Mouse (Mus musculus) left cerebral cortex, adult 2 months (tissue): ENCODE data around the gene Rnf130. TPM values are rescaled to one million over a fixed set of nuclear protein-coding genes. Genes with fewer than 3 reads are reported as not detected.
"Not testable (repeated sequence)": the region's sequence is repeated elsewhere in the genome, so short reads cannot be mapped to it uniquely, and the experiment has no call there.

Experiments
- DNase-seq, 2 experiments: peaks; one replicate each; pipeline ENCODE4 v3.0.0; 2021 to 2022; ENCODE audit warnings: low spot score in 2 of 2, mixed read lengths in 1 of 2; ENCODE audit errors: extremely low spot score in 1 of 2
- H3K27ac ChIP-seq: fragments of 200-600 bp; 2 replicates; pipeline ENCODE4 v1.8.1; 2022
- H3K4me3 ChIP-seq: fragments of 200-600 bp; 2 replicates; pipeline ENCODE4 v1.8.1; 2022
- CTCF ChIP-seq: fragments of 200-600 bp; IDR thresholded peaks from 2 replicates; pipeline ENCODE4 v1.8.1; 2022; ENCODE audit warnings: antibody characterized with exemption, mild to moderate bottlenecking, moderate library complexity
- intact Hi-C: fragments of 180-260 bp; cut with DNase I; formaldehyde crosslinking; loops from one replicate; pipeline ENCODE4 v1.15.1; 2025
- total RNA-seq, 2 experiments: library from RNA; stranded (reverse); gene quantifications; 2 replicates each; pipeline ENCODE4 v1.2.3; 2021

The Rnf130 gene
- total RNA-seq, 2 experiments from 2014 or later: 91.9 to 95.4 TPM

DNA sequence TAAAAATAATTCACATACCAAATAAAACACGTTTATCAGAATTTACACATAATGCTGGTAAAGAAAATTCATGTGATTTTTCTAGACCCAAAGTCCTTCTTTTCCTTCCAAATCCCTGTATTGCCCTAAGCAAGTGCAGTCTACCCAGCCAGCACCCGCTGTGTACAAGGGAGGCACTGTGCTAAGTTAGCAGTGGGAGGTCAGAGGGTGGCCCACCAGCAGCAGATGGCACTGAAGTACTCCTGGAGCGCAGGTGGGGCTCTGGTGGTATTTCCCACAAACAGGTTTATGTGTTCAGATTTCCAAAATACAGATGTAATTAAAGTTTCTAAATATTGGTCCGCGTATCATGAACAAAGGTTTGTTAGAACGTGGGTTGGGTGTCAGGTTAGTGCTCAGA is 71.9 kb downstream of the Rnf130 start:
- no peak overlapping the region for H3K4me3 ChIP-seq
- H3K27ac ChIP-seq: no peak overlapping the region
- no peak for DNase-seq
- intact Hi-C loops: no loop called here
- no peak for TF ChIP-seq CTCF

DNA sequence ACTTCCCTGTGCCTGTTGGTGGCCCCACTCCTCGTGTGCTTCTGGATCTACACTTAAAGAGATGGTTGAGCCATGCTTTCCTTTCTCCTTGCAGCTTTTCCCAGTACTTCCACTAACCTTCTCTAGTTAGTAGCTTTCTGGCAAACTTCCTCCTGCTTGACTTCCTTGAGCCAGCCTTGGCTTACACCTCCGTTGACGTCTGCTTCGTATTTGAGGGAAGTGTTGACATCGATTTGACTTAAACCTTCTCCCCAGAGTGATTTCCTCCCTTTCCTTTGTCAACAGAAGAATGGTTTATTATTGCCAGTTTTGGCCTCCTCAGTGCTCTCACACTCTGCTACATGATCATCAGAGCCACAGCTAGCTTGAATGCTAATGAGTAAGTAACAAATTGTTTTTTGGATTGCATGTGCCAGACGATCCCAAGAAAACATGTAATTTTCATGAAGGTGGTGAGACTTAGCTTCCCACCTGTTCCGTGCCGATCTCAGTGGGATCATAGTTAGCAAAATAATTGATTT is 73.9 kb downstream of the Rnf130 start:
- DNase-seq: no peak
- intact Hi-C loops: no loop called here
- H3K27ac ChIP-seq: no peak overlapping the region

DNA sequence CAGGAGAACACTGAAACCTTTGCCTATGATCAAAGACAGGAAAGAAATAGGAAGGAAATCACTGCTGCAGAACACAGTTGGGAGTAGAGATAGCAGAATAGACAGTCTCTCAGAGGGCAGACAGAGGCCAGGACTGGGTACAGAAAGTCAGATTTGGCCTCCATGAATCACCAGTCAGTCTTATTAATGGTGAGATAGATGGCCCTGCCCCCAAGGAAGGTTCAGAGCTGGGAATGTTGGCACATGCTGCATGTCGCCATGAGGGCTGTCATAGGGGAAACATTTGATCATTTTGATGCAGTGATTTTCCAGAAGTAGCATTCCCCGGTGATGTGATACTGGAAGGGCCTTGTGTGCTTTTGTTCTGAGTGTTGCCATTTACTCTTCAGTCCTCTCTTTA is 74.5 kb downstream of the Rnf130 start:
- DNase-seq: no peak
- no peak overlapping the region for H3K4me3 ChIP-seq
- intact Hi-C loops: loop anchor here (10.0 kb wide), 1 partner anchor 205 kb away; no protein-coding TSS in a partner anchor
- no peak overlapping the region for H3K27ac ChIP-seq
- TF ChIP-seq CTCF: no peak

More for the DNA sequence above, 73.9 kb downstream of the Rnf130 start:
- no peak overlapping the region for H3K4me3 ChIP-seq
- no peak for TF ChIP-seq CTCF

DNA sequence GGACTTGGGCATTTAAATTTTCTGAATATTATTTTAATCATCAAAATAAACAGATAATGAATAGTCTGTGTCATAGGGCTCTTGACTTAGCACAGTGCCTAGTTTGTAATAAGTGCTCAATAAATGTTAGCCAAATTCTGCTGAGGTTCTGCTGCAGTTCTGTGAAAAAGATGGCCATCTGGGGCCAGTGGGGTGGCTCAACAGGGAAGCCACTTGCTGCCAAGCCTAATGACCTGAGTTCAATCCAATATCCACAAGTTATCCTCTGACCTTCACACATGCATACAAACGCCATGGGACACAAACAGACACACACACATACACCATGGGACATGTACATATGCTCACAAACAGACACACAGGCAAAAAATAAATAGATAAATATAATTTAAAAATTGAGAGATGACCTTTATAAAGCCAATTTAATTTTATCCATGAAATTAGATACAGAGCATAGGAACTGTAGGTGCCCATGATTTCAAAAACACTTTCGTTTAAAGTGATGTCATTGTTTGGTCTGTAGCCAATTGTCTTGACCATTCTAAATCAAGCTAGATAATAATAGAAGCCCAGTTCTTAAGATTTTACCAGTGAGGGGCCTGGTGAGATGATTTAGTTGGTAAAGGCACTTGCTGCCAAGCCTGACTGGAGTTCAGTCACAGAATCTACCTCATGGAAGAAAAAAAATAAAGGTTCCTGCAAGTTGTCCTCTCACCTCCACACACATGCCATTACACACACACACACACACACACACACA is 75.6 kb downstream of the Rnf130 start:
- H3K4me3 ChIP-seq: no peak overlapping the region
- no peak for TF ChIP-seq CTCF
- intact Hi-C loops: loop anchor here (10.0 kb wide), 1 partner anchor 206 kb away; no protein-coding TSS in a partner anchor
- DNase-seq: no peak
- no peak overlapping the region for H3K27ac ChIP-seq

DNA sequence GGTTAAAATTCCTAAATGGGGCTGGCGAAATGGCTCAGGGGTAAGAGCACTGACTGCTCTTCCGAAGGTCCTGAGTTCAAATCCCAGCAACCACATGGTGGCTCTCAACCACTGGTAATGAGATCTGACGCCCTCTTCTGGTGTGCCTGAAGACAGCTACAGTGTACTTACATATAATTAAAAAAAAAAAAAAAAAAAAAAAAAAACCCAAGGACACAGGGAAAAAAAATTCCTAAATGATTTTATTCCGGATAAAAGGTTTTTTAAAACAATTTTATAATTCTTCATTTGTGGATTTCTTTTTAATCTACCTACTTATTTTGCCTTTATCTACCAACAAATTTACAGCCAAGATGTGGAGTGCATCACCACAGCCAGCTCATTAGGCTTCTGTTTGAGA is 76.8 kb downstream of the Rnf130 start:
- DNase-seq, H3K4me3 ChIP-seq, H3K27ac ChIP-seq: not testable (repeated sequence)
- intact Hi-C loops: loop anchor here (10.0 kb wide), 1 partner anchor 207 kb away; no protein-coding TSS in a partner anchor

DNA sequence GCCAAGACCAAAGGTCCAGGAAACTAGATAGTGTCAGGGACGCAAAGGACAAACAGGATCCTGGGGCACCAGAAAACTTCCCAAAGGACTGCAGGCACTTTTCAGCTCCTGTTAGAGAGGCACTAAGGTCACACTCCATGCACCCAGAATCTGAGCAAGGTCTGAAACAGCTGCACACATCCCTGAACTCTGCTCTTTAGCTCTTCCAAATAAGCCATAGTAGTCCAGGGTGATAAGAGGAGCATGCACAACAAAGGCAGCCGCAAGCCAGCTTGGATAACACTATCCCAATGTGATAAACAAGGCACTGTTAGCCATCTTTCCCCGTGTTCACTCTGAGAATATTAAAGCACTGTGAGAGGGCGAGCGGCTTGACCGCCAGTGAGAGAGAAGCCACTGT is 78.9 kb downstream of the Rnf130 start:
- H3K4me3 ChIP-seq: no peak overlapping the region
- intact Hi-C loops: loop anchor here (10.0 kb wide), 1 partner anchor 209 kb away; no protein-coding TSS in a partner anchor
- H3K27ac ChIP-seq: no peak overlapping the region
- no peak for DNase-seq
- no peak for TF ChIP-seq CTCF

DNA sequence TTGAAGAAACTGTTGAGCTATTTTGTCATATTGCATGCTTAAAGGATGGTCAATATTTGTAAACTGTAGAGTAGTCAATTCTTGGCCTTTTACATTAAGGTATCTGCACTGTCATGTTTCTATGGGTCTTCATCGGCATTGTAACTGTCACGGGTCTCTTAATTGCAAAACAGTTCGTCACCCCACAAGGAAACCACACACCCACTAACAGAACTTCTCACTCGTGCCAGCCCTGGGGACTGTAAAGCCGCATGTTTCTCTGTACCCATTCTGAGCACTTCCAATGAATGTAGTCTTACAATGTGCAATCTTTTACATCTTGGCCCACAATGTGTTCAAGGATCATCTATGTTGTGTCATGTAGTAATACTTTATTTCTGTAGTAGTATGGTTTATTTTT is 80.1 kb downstream of the Rnf130 start:
- no peak for TF ChIP-seq CTCF
- no peak overlapping the region for H3K27ac ChIP-seq
- H3K4me3 ChIP-seq: no peak overlapping the region
- intact Hi-C loops: loop anchor here (10.0 kb wide), 1 partner anchor 210 kb away; no protein-coding TSS in a partner anchor
- DNase-seq: no peak

DNA sequence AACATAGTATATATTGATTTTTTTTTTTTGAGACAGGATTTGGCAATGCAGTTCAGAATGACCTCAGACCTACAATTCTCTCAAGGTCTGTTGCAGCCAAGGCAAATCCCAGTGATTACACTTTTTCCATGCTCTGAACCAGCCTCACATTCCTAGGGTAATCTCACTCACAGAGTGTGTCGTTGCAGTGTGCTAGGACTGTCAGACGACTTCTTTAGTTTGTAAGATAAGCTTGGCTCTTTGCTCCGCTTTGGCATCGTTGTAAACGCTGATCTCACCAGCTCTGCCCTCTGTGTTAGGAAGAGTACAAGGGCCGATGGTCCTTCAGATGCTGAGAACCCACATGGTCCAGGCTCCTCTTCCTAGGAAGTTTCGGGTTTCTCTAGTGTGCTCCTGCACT is 80.9 kb downstream of the Rnf130 start:
- no peak for TF ChIP-seq CTCF
- no peak overlapping the region for H3K27ac ChIP-seq
- no peak overlapping the region for H3K4me3 ChIP-seq
- no peak for DNase-seq
- intact Hi-C loops: loop anchor here (10.0 kb wide), 1 partner anchor 211 kb away; no protein-coding TSS in a partner anchor

DNA sequence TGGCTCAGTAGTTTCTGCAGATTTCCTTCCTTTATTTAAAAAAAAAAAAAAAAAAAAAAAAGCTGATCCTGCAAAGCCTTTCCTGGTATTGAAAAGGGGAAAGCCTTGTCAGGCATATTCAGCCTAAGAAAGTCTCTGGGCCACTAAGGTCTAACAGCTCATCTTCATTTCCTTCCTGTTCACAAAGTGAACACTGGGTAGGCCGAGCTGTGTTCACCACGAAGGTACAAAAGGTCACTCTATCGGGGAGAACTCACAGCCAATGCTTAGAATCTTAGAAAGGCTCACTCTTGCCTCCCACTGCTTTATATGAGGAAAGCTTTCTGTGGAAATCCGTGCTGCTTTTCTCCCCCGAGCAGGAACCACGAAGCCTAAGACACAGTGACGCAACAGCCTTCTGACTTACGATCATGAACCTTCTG is 83.7 kb downstream of the Rnf130 start:
- Histone ChIP-seq H3K4me3 (no peak overlapping the region), H3K27ac (peak overlapping the region; percentile 38; the same call in 1 of the 2 replicates)
- TF ChIP-seq CTCF: no peak
- intact Hi-C loops: loop anchor here (10.0 kb wide), 1 partner anchor 214 kb away; no protein-coding TSS in a partner anchor
- DNase-seq: no peak

DNA sequence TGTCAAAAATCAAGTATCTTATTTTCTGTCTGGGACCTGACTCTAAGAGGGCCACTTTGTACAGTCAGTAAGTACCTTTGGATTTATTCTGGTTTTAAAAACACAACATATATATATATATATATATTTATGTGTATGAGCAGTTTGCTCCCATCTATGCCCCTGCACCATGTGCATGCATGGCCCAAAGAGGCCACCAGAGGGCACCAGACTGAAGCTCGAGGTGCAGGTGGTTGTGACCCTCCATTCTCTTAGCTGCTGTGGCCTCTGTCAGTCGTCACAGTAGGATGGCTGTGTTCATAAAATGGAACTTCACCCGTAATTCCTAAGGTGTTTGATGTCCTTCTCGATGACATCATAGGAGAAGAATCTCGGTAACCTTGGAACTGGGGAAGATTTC is 89.2 kb downstream of the Rnf130 start:
- Histone ChIP-seq H3K4me3 (no peak overlapping the region), H3K27ac (no peak overlapping the region)
- TF ChIP-seq CTCF: peak; percentile 74
- intact Hi-C loops: no loop called here
- peak; percentile 42 to 56 for DNase-seq

DNA sequence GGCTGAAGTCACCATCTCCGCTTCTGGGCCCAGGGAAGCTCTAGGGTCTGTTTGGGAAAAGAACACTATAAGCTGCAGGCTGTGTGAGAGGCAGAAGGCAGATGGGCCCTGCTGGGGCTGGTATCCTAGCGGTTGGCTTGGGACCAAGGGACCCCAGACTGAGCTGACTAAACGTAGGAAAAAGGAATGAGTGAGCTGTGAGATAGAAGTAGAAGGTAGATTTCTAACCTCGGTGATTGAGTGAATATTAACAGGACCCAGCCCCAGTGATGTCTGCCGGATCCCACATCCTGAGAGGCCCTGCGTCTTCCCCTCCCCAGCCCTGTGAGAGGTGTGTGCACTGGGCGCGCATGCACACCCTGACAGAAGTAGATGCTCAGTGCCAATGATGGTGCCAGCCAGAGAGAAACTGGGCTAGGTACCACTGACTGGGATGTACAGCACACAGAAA is 97.5 kb downstream of the Rnf130 start:
- intact Hi-C loops: no loop called here
- Histone ChIP-seq H3K27ac (no peak overlapping the region), H3K4me3 (no peak overlapping the region)
- DNase-seq: no peak
- no peak for TF ChIP-seq CTCF

DNA sequence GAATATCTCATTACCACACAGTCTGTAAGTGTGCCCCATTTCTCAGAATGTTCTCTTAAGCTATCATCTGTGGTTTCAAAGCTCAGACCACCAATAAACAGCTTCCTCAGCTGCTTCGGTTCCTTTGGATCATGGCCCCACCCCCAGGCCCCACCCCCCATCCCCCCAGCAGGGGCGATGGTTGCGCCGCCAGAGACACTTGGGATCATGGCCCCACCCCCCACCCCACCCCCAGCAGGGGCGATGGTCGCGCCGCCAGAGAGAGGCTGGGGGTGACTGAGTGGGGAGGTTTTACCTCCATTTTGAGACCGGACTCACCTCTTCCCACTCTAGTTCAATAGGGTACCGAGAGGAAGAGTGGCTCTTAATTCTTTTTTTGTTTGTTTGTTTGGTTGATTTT is 102.6 kb downstream of the Rnf130 start:
- intact Hi-C loops: no loop called here
- TF ChIP-seq CTCF: no peak
- DNase-seq: no peak
- Histone ChIP-seq H3K4me3 (no peak overlapping the region), H3K27ac (no peak overlapping the region)
